ENCODE assay signal across 8 mouse cellular contexts in the genomic region with DNA sequence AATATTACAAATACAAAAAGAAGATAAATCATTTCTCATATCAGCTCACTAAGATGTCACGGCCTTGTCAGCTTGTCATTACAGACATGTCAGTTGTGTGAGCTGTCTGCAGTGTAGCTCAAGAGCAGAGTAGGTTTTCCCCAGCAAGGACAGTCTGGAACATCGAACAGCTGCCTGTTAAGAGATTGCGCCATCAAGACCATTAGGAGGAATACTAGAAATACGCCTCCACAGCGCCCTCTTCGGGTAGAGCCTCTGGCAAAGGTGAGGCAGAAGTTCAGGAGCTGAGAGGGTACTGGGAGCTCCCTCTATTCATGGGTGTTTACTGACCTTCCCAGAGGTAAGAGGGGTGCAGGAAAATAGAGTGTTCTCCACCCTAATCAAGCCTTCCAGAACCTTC.
DNase-seq lines count a peak whose midpoint lies in the region; ATAC-seq and TF ChIP-seq lines count a peak whose summit lies in the region.

No protein-coding gene starts in this region.

- TF ChIP-seq POLR2A in heart, adult 2 months (IDR thresholded peaks at IDR 0.05; ENCODE audit: insufficient read depth, low read depth, low read length) = no peak
- TF ChIP-seq POLR2A in CH12.LX (IDR thresholded peaks at IDR 0.05; ENCODE audit: low read depth, low read length) = no peak

- peak; percentile 38 for TF ChIP-seq RAD21 in CH12.LX (IDR thresholded peaks at IDR 0.05; ENCODE audit: low read depth, low read length)

- DNase-seq in heart, adult 2 months = peak; percentile 14 to 46
- DNase-seq in CH12.LX (ENCODE audit: extremely low read depth) = peak; percentile 63
- DNase-seq in adrenal gland, postnatal 36 days = peak; percentile 61 to 63
- DNase-seq in lung, postnatal 14 days = peak; percentile 64
- DNase-seq in Muller cell, postnatal 12 days (ENCODE audit: inconsistent ontology term) = no peak
- DNase-seq in cerebellum, adult 11 months = no peak

- no peaks in the 10 kb centered on the region for H3K9me3 ChIP-seq in heart, embryonic 12.5 days (replicated peaks)
- no peaks in the 10 kb centered on the region for H3K9me3 ChIP-seq in CH12.LX (replicated peaks; ENCODE audit: low read length)

- no peak overlapping the region for H3K4me2 ChIP-seq in heart, embryonic 12.5 days
- no peak overlapping the region for H3K4me2 ChIP-seq in CH12.LX (ENCODE audit: insufficient read depth, low read depth, poor library complexity, severe bottlenecking)

- H3K36me3 ChIP-seq in heart, adult 2 months (ENCODE audit: control insufficient read depth, insufficient read depth, low read length) = no peaks in the 10 kb centered on the region
- no peaks in the 10 kb centered on the region for H3K36me3 ChIP-seq in heart, embryonic 12.5 days
- no peaks in the 10 kb centered on the region for H3K36me3 ChIP-seq in CH12.LX (replicated peaks in 1 of 2; ENCODE audit: control insufficient read depth in 1 of 2, insufficient read depth in 1 of 2, low read length in 1 of 2)

- ATAC-seq in heart, embryonic 12.5 days (ENCODE audit: insufficient number of reproducible peaks, low FRiP score) = no peak
- ATAC-seq in hematopoietic stem cell, adult 5-6 weeks (replicated peaks in 1 of 2; ENCODE audit: insufficient read depth in 1 of 2, low FRiP score in 2 of 2, low TSS enrichment in 1 of 2, low read depth in 1 of 2, poor library complexity in 2 of 2, severe bottlenecking in 2 of 2) = peak; percentile 32 to 42; a peak in 2 of 4 replicates

- no peaks in the 10 kb centered on the region for H3K27me3 ChIP-seq in heart, adult 2 months (ENCODE audit: control insufficient read depth, insufficient read depth, low read length)
- no peaks in the 10 kb centered on the region for H3K27me3 ChIP-seq in heart, embryonic 12.5 days (replicated peaks)
- H3K27me3 ChIP-seq in CH12.LX (replicated peaks) = no peaks in the 10 kb centered on the region

- no peak overlapping the region for H3K27ac ChIP-seq in heart, adult 2 months
- H3K27ac ChIP-seq in heart, embryonic 12.5 days (ENCODE audit: poor library complexity, severe bottlenecking) = no peak overlapping the region
- H3K27ac ChIP-seq in CH12.LX (ENCODE audit: insufficient read depth, low read depth) = no peak overlapping the region

- dilution Hi-C loops in CH12.LX (cut with MboI; ENCODE audit: extremely low pct_ligation_motif_present, extremely low pct_unique_long_range_greater_than_20kb, low sequenced_read_pairs) = no loop called here

- no peak for TF ChIP-seq EP300 in heart, adult 2 months (IDR thresholded peaks at IDR 0.05; ENCODE audit: insufficient read depth, low read depth, low read length)
- no peak for TF ChIP-seq EP300 in CH12.LX (IDR thresholded peaks at IDR 0.05; ENCODE audit: low read length)

- no peaks in the 10 kb centered on the region for H3K79me2 ChIP-seq in heart, adult 2 months (replicated peaks; ENCODE audit: control insufficient read depth, insufficient read depth, low read length)
- no peaks in the 10 kb centered on the region for H3K79me2 ChIP-seq in CH12.LX (replicated peaks; ENCODE audit: control insufficient read depth, extremely low read depth, insufficient read depth, poor library complexity, severe bottlenecking)

- intact Hi-C loops in heart, adult 2 months (cut with DNase I) = no loop called here

- H3K9ac ChIP-seq in heart, adult 2 months (ENCODE audit: low read depth, low read length) = no peak overlapping the region
- no peak overlapping the region for H3K9ac ChIP-seq in heart, embryonic 12.5 days
- H3K9ac ChIP-seq in CH12.LX (ENCODE audit: insufficient read depth, low read depth) = no peak overlapping the region

- no peaks in the 10 kb centered on the region for H3K4me1 ChIP-seq in heart, adult 2 months (ENCODE audit: control insufficient read depth, insufficient read depth, low read length)
- no peaks in the 10 kb centered on the region for H3K4me1 ChIP-seq in heart, embryonic 12.5 days (replicated peaks)
- no peaks in the 10 kb centered on the region for H3K4me1 ChIP-seq in CH12.LX (ENCODE audit: control insufficient read depth in 1 of 2, insufficient read depth in 2 of 2)

- TF ChIP-seq CTCF in heart, adult 2 months (IDR thresholded peaks at IDR 0.05) = peak; percentile 54
- TF ChIP-seq CTCF in CH12.LX (conservative IDR thresholded peaks at IDR 0.05 in 1 of 2, IDR thresholded peaks at IDR 0.05 in 1 of 2; ENCODE audit: low read depth in 2 of 2, low read length in 2 of 2) = peak; percentile 28 to 69; a peak in 3 of 4 replicates

- no peak overlapping the region for H3K4me3 ChIP-seq in heart, adult 2 months
- no peak overlapping the region for H3K4me3 ChIP-seq in heart, embryonic 12.5 days
- H3K4me3 ChIP-seq in CH12.LX (replicated peaks in 1 of 3; ENCODE audit: low read depth in 2 of 3, low read length in 2 of 3, poor library complexity in 1 of 3) = no peak overlapping the region

- 17% methylated on average over 6 of the region's 6 CpGs for WGBS in heart, adult 2 months
- 15% methylated on average over 6 of the region's 6 CpGs for WGBS in heart, embryonic 12.5 days

- in situ Hi-C loops in CH12.LX (cut with MboI; ENCODE audit: low pct_ligation_motif_present, low pct_unique_long_range_greater_than_20kb, low sequenced_read_pairs) = no loop called here

TF ChIP-seq in CH12.LX, 34 proteins besides CTCF, POLR2A, EP300 and RAD21:
- no peak for TF ChIP-seq MEF2A (IDR thresholded peaks at IDR 0.05; ENCODE audit: borderline replicate concordance, low read depth, low read length)
- TF ChIP-seq SMC3 (IDR thresholded peaks at IDR 0.05; ENCODE audit: low read depth, low read length) = peak; percentile 57
- TF ChIP-seq ZC3H11A (IDR thresholded peaks at IDR 0.05; ENCODE audit: low read depth, low read length) = no peak
- TF ChIP-seq MAZ (IDR thresholded peaks at IDR 0.05; ENCODE audit: low read depth, low read length) = no peak
- no peak for TF ChIP-seq SIN3A (IDR thresholded peaks at IDR 0.05; ENCODE audit: low read length)
- TF ChIP-seq MXI1 (IDR thresholded peaks at IDR 0.05; ENCODE audit: low read depth, low read length) = no peak
- no peak for TF ChIP-seq MAFK (IDR thresholded peaks at IDR 0.05; ENCODE audit: insufficient replicate concordance, low read length)

Comparison
In these comparisons a context has a peak if more than half of its experiments do, and no peak if none do; other contexts are left out.
1. DNase-seq: peak in heart, adult 2 months (2 of 2), CH12.LX (single experiment), adrenal gland, postnatal 36 days (2 of 2) and lung, postnatal 14 days (single experiment); none in Muller cell, postnatal 12 days (single experiment) and cerebellum, adult 11 months (single experiment).